Mouse (Mus musculus) mouse trophoblast stem cell (cell line): ENCODE measurements around the gene Ankrd13d.

Experiments
- in situ Hi-C, 2 experiments: fragments of 300-500 bp; cut with MseI, MboI; formaldehyde crosslinking; loops; 2 replicates in 1 of 2; 3 replicates in 1 of 2; pipeline ENCODE4 v1.15.1; 2025

Gene Ankrd13d

DNA sequence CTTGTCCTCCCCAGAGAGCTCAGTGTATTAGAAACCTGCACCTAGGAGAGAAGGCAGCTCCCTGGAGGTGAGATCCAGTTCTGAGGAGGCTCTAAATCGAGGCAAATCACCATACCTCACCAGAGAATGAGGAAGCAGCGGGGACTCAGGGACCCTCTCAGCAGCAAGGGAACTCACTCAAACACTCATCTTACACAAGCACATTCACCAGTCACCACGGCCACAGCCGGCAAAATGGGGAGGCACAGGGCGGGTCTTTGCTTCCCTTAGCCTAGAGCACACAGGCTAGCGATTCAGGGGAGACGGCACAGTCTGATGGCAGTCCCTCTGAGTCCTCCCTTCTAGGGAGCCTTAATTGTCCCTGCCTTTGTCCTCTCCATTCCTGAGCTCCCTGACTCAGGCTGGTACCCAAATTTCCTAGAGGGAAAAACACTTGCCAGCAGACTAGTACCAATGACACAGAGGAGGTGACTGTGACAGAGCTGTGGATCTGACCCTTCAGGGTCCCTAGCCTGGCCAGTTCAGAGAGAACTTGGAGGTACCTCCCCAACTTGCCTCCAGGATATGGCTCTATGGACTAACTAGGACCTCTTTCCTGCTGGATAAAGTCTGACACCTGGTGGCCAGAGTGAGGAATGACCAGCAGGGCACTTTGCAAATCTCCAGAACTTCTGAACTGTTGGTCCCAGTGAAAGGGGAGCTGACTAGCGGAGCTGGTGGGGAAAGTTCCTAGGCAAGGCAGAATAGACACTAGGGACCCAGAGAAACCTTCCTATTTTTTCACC is 54.9 kb downstream of the Ankrd13d start:
- in situ Hi-C loops = no loop called here

- in situ Hi-C loops = no loop called here
Measured at GRCm38 (mm10) chr19:4227446-4227845, 55.5 kb downstream of the Ankrd13d start.

GRCm38 (mm10) chr19:4226779-4227178 is 56.2 kb downstream of the Ankrd13d start:
- in situ Hi-C loops = no loop called here

GRCm38 (mm10) chr19:4222165-4222564 is 60.8 kb downstream of the Ankrd13d start:
- in situ Hi-C loops = no loop called here

GRCm38 (mm10) chr19:4220957-4221743 is 61.8 kb downstream of the Ankrd13d start:
- in situ Hi-C loops = no loop called here

DNA sequence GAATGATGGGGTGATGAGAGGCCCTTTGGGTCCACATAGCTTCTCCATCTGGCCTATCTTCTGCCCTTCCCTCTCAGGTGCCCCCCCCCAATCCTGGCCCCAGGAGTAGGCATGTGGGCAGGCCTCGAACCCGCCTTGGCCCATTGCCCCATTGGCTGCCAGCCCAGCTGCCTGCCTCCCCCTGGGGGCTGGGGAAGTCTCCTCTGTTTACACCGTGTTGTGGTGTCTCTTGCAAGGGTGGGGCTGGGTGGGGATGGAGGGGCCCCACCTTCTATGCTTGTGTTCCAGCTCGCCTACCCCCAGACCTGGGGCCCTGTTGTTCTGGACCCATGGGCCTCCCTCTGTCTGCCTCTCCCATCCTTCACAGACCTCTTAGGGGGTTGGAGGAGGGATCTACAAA is 62.5 kb downstream of the Ankrd13d start:
- in situ Hi-C loops = no loop called here
